Mouse (Mus musculus): ENCODE results near the gene Fam160a1.

Fam160a1 gene

DNA sequence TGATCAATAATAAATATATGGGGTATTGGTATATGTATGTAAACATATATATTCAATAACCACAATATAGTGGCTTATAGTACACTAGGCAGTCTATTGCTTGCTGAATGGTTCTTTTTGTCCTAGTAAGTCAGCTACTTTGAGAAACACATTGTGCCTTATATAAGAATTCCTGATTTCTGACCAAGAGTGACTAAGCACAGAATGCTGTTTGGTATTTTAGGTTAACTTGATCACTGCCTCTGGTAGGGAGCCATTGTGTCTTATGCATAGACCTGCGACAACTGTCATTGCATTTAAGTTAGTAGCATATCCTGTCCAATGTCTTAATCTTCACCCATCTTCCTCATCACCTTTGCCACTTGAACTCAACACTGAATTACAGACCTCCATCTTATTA lies 197.3 kb downstream of the Fam160a1 start:
- DNase-seq = no peak

DNA sequence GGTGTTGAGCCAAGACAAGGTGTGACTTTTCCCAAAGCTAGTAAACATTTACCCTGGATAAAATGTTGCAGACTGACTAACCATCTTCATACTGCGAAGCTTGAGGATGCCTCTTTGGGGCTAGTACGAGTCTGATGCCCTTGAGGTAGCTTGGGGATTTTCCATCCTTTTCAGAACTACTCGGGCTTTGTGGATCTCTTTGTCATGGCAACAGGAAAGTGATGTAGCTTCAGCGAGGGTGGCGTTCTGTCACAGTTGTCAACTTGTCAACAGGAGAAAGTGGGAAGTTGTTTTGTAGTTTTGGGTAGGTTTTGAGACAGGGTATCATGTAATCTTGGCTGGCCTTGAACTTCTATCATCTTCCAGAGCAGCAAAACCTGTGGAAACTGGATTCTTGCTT lies 197.7 kb downstream of the Fam160a1 start:
- no peak for DNase-seq

DNA sequence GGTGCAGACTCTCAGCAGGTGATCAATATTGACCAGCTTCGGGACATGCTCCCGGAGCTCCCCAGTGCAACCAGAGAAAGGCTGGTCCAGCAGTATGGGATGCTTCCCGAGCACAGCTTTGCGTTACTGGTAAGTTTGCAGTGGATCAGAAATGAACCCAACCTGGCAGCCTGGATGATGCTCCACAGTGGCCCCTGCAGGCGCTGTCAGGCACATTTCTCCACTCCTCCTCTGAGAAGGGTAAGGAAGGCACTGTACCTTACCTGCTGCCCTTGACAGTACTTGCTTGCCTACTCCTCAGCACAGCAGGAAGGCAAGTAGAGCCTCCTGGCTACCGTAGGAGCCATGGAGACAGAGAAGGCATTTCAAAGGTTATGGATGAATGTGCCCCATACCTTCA lies 198.2 kb downstream of the Fam160a1 start:
- peak; percentile 50 to 61 for DNase-seq

DNA sequence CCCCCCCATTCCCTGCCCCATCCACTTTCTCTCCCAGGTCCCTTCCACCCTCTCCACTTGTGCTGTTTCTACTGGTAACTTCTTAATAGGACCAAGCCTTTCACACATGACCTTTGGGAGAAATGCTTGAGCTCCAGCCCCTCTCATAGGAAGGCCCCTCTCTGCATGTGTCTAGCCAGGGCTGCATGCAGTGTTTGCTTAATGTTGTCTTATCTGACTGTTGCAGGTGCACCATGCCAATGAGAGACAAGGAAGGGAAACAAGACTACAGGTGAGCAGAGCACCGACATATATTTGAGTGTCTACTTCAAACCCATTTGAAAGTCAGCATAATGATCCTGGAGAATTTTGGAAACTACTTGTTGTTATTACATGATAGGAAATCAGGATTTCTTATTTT lies 200.7 kb downstream of the Fam160a1 start:
- DNase-seq = no peak

All from cerebellum, postnatal 25 days (tissue).